Mouse (Mus musculus) heart, adult 18-20 months (tissue): ENCODE results near the gene Olfr1046. TPM values are rescaled to one million over a fixed set of nuclear protein-coding genes. Genes with fewer than 3 reads are reported as not detected.
"Not testable (repeated sequence)": the region's sequence is repeated elsewhere in the genome, so short reads cannot be mapped to it uniquely, and the experiment has no call there.

Source experiments
- DNase-seq, 2 experiments: peaks; one replicate each; pipeline ENCODE4 v3.0.0; 2021 to 2022; ENCODE audit warnings: mixed read lengths in 1 of 2
- long read RNA-seq, 2 experiments: library from polyadenylated mRNA; stranded (forward); transcript quantifications; one replicate each; pipeline ENCODE4 v2.0.0; 2021
- total RNA-seq, 2 experiments: library from RNA; stranded (reverse); gene quantifications; 2 replicates each; pipeline ENCODE4 v1.2.3; 2021

Gene Olfr1046
- not detected for total RNA-seq
- long read RNA-seq, experiment 1: 0 reads
- long read RNA-seq, experiment 2: 0 reads

DNA sequence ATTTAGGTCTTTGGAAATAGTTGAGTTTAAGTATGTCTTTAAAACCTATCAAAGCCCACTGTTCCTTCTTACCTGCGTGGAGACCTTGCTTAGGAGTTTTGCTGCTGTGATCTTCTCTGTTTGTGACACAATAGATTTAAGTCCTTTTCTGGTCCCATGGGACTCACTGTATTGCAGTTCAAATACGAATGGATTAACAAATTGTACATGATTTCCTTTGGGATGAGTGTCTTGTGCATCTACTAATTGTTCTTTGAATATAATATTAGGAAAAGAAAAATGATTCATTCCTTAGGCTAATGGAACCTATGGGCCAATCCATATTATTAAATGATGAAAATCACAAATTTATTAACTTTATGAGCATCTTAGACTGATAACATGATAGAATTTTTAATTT lies at the start of gene Olfr1046:
TSS of gene Olfr1046 (minus strand) at position 101 of the 400 bp plus-strand sequence.
- DNase-seq: no peak

DNA sequence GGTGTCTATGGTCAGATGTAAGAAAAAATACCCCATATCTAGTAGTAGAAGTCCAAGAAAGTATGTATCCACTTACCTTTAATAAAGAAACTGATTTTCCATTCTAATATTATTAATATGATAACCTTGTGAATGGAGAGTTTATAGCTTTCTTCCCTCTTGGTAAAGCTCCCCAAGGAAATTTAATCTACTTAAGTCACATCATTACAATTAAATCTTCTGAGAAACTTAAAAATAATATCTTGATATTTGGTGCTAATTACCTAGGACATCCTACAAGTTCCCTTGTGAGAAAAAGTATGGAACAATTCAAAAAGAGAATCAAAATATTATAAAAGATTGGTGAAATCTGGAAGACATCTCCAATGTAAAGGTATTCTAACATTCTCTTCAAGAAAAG lies 39.1 kb upstream of the Olfr1046 start, which contains the start of gene Olfr1049:
TSS of gene Olfr1049 (minus strand) at position 101 of the 400 bp plus-strand sequence.
- not testable (repeated sequence) for DNase-seq

DNA sequence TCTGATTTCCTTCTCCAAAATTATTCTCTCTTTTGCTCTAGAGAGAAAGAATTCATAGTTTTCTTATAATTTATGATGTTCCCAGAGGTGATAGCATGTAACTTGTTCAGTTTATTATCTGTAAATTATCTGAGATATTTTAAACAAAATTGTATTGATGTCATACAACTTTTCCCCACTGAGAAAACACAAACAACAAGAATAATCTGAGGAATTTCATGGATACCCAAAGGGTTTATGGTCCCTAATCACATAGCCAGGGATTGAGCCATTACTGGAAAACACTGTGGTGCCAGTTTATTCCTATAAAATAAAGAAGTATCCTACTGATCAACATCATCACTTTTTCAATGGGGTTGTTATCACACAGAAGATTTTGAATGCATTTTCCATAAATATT lies 21.1 kb upstream of the Olfr1046 start, which contains the start of gene Olfr1048:
TSS of gene Olfr1048 (minus strand) at position 101 of the 400 bp plus-strand sequence.
- no peak for DNase-seq

DNA sequence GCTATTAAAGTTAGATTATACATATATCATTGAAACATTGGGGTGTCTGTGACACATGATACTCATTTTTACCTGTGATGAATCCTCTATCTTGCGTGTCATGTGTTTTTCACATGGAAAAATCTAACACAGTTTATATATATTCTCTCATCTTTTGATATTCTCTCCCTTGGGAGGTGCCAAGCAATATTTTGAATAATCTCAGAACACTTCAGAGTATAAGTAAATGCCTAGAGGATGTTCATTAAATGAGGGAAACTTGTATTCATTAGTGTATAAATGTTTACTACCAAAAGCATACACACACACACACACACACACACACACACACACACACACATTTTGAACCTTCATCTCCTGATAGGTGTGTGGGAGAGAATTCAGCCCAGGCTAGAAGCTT lies 12.2 kb upstream of the Olfr1046 start, which contains the start of gene Olfr1047:
TSS of gene Olfr1047 (minus strand) at position 101 of the 400 bp plus-strand sequence.
- DNase-seq: no peak

DNA sequence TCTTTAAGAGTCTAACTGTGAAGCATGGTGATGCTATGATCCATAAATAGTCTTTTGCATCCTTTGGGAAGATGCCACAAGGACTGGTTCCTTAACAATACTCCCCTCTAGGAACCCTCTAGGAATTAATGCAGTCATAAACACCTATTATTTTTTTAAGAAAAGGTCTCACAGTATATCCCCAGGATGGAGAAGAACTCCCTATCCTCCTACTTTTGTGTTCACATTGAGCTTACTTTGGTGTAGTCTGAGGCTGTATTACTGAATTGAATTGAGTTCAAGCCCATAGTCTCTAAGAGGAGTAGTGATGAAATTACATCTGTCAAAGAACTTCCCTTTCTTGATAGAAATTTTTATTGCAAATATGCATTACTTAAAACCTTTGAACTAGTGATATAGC lies 16.2 kb downstream of the Olfr1046 start, which contains the start of gene Olfr1045:
TSS of gene Olfr1045 (minus strand) at position 101 of the 400 bp plus-strand sequence.
- DNase-seq: no peak

DNA sequence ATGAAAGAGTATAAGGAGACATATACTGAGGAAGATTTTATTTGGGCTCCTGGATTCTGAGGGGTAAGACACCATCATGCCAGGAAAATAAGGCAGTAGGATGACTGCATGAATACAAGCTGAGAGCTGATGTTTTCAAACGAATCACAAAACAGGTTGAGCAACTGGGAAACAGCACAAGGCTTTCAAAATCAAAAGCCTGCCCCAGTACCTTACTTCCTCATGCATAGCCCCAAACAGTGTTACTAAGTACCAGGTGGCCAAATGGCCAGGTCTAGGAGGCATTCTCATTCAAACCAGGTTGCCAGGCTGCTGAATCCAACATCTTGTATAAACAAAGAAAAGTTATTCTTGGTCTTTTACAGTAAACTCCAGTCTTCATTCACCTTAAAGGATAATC lies 23.3 kb downstream of the Olfr1046 start:
- DNase-seq: no peak

DNA sequence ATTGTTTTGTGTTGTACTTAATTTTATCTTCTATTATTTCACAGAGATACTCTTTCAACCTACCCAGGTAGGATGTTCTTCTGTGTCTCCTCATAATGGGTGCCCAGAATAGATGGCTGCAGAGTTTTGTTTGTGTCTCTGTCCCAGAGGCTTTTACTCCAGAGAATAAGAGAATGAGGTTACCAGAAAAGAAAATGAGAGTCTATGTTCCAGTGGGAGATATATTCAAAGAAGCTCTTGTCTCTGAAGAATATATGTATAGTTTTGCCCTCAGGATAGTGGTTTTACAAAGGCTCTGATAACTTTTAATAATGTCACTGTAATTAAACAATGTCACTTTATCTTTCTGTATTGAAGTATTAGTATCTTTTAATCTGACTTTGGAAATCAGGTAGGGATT lies 33.5 kb downstream of the Olfr1046 start, which contains the start of gene Olfr52:
TSS of gene Olfr52 (minus strand) at position 101 of the 400 bp plus-strand sequence.
- no peak for DNase-seq

DNA sequence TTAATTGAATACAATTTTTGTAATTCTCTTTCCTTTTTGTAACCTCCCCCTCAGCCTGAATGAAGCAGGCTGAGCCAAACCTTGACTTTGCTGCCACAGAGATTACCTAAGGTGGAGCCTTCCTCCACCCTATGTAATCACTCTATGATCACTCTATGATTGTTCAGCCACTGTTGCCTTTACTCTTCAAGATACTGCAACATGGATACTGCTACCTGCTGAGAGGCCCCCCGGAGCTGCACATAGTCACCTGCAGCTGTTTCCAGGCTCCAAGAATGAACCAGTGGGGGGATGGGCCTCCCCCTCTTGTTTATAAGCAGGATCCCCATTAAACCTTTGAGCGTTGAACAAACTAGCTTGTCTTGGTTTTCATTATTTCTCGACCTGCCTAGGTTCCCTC lies 39.2 kb downstream of the Olfr1046 start:
- DNase-seq: no peak

DNA sequence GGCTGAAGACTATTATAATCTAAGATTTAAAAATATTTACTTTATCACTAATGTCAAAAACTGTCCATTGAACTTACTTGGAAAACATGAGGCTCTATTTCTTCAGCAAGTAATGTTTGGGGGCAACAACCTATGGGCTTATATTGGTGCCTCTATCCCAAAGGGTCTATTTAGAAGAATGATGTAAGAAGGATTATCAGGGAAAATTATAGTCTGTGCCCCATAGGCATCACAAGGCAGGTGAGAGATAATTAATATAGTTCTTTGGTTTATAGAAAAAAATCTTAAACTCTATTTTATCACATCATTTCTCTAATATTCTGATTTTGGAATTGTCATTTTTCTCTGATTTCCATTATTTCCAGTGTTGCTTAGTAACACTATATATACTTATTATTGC lies 41.4 kb downstream of the Olfr1046 start, which contains the start of gene Olfr1044:
TSS of gene Olfr1044 (minus strand) at position 101 of the 400 bp plus-strand sequence.
- DNase-seq: no peak

DNA sequence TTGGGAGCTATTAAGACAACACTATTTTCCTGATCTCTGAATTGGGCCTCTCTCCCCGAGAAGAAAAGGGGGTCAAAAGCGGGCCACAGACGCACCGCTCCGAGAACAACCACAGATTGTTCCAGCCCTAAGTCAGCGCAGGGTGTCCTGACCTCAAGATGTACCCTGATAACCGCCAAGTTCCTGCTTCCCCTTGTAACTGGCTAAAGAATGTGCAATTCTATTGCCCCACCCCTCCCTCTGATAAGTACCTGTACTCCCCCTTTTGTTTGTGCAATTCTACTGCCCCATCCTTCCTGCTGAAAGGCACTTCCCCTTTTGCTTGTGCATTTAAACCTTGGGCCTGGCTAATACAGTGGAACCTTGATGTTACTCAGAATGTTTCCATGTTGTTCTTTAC lies 43.7 kb downstream of the Olfr1046 start:
- DNase-seq: not testable (repeated sequence)

DNA sequence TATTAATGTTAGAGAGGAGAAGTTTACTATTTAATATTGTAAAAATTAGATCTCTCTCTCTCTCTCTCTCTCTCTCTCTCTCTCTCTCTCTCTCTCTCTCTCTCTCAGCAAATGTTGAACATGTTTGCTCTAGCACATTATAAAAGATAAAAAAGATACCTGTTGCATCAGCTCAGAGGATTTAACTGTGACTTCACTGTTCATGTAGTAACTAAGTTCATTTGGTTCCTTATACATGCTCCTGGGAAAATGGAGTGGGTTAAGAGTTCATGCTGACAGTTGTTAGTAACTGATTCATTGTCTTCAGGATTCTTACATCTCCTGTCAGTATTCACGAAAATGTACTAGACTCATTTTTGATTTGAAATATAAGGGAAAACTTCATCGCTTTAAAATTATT lies 51.7 kb downstream of the Olfr1046 start, which contains the start of gene Olfr1043:
TSS of gene Olfr1043 (minus strand) at position 101 of the 400 bp plus-strand sequence.
- no peak for DNase-seq

Other genes starting within 250 kb of the Olfr1046 start
- not detected for gene Olfr1029, start 245.4 kb downstream of the Olfr1046 start, total RNA-seq
- not detected for gene Olfr1030, start 240.0 kb downstream of the Olfr1046 start, total RNA-seq
- not detected for gene Olfr1031, start 229.0 kb downstream of the Olfr1046 start, total RNA-seq
- gene Olfr1032, start 213.8 kb downstream of the Olfr1046 start, total RNA-seq: not detected
- gene Olfr1033, start 198.7 kb downstream of the Olfr1046 start, total RNA-seq: 1 to 10 TPM; 5.0 to 6.7 TPM
- under 1 TPM; 0.07 to 0.23 TPM for gene Olfr1034, start 173.5 kb downstream of the Olfr1046 start, total RNA-seq
- gene Olfr1036, start 145.3 kb downstream of the Olfr1046 start, total RNA-seq: not detected
- not detected for gene Olfr1037, start 131.9 kb downstream of the Olfr1046 start, total RNA-seq
- gene Olfr1039, start 83.4 kb downstream of the Olfr1046 start, total RNA-seq: not detected
- gene Olfr1040, start 72.6 kb downstream of the Olfr1046 start, total RNA-seq: not detected
- gene Olfr1042, start 57.5 kb downstream of the Olfr1046 start, total RNA-seq: not detected
- gene Olfr1043, start 51.8 kb downstream of the Olfr1046 start, total RNA-seq: not detected
- gene Olfr1044, start 41.5 kb downstream of the Olfr1046 start, total RNA-seq: not detected
- gene Olfr52, start 33.6 kb downstream of the Olfr1046 start, total RNA-seq: not detected
- gene Olfr1045, start 16.3 kb downstream of the Olfr1046 start, total RNA-seq: not detected
- gene Olfr1047, start 12.1 kb upstream of the Olfr1046 start, total RNA-seq: not detected
- gene Olfr1048, start 21.0 kb upstream of the Olfr1046 start, total RNA-seq: not detected
- gene Olfr1049, start 39.0 kb upstream of the Olfr1046 start, total RNA-seq: not detected
- not detected for gene Olfr1051, start 59.8 kb upstream of the Olfr1046 start, total RNA-seq
- not detected for gene Olfr1052, start 73.1 kb upstream of the Olfr1046 start, total RNA-seq
- gene Olfr1053, start 96.0 kb upstream of the Olfr1046 start, total RNA-seq: not detected
- not detected for gene Olfr1054, start 116.1 kb upstream of the Olfr1046 start, total RNA-seq
- not detected for gene Olfr1055, start 131.0 kb upstream of the Olfr1046 start, total RNA-seq
- not detected for gene Olfr1056, start 143.2 kb upstream of the Olfr1046 start, total RNA-seq
- gene Olfr1057, start 159.1 kb upstream of the Olfr1046 start, total RNA-seq: not detected
- not detected for gene Olfr1058, start 169.2 kb upstream of the Olfr1046 start, total RNA-seq
- gene Olfr1061, start 194.7 kb upstream of the Olfr1046 start, total RNA-seq: not detected
- gene Olfr1062, start 207.4 kb upstream of the Olfr1046 start, total RNA-seq: not detected
- not detected for gene Olfr1065, start 231.3 kb upstream of the Olfr1046 start, total RNA-seq
- not detected for gene Olfr1066, start 237.0 kb upstream of the Olfr1046 start, total RNA-seq